Comparison of ENCODE assay signal across 8 mouse cellular contexts in the genomic region with DNA sequence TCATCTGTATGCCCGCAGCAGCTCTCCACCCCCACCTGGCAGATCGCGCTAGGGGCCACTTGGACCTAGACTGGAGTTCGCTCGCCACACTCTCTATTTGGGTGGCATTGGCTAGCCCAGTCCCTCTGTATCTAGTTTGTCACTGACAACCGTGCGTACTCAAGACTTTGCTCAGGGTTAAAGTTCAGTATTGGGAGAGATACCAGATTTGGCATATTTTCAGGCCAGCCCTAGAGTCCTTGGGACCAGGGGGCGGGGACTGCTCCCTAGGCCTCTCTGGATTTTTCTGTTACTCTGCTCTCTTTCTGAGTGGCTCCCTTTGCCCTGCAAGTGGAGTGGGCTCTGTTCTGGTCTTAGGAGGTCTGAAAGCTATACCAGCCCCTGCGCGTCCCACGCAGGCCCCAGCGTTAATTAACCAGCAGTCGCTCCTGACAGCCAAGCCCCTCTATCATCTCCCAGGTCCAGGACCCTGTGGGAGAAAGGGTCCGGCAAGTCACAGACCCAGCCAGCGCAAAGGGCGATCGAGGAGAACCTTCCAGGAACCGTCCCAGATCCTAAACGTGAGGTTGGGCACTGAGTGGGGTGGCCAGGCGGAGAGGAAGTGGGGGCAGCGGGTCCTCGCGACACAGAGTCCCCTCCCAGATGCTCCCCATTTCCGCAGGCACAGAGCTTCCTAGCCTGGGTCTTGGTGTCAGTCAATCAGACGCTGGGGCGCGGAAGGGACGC. TPM values are rescaled to one million over a fixed set of nuclear protein-coding genes. Genes with fewer than 3 reads are reported as not detected.
DNase-seq lines count a peak whose midpoint lies in the region; ATAC-seq and TF ChIP-seq lines count a peak whose summit lies in the region.

A gene (plus strand): TSS at position 256 of the 726 bp plus-strand sequence.

- H3K4me2 ChIP-seq in heart, embryonic 14.5 days (ENCODE audit: low read length), result peak within 1 kb of the TSS; percentile 97
- peak within 1 kb of the TSS; percentile 91 for H3K4me2 ChIP-seq in lung, embryonic 16.5 days (ENCODE audit: low read depth, low read length)

- no peak; the same call in 1 of the 2 replicates for TF ChIP-seq POLR2A in small intestine, adult 2 months (IDR thresholded peaks at IDR 0.05; ENCODE audit: low read depth, low read length)

- in situ Hi-C loops in Patski (cut with MboI; ENCODE audit: low pct_unique_long_range_greater_than_20kb), result no loop called here

- peak within 1 kb of the TSS; percentile 81 for H3K9ac ChIP-seq in heart, embryonic 14.5 days (ENCODE audit: low read length)
- H3K9ac ChIP-seq in lung, embryonic 16.5 days (ENCODE audit: low read length), result peak within 1 kb of the TSS; percentile 76

- no peaks in the 10 kb centered on the region for H3K36me3 ChIP-seq in heart, embryonic 14.5 days (ENCODE audit: control insufficient read depth, insufficient read depth, low read length)
- H3K36me3 ChIP-seq in lung, embryonic 16.5 days (ENCODE audit: control insufficient read depth, insufficient read depth, low read length), result no peaks in the 10 kb centered on the region
- 0 out of 2 replicates have a peak, but pooled peaks cover 1% of the 10 kb centered on the region for H3K36me3 ChIP-seq in small intestine, adult 2 months (ENCODE audit: control insufficient read depth, insufficient read depth, low read length)

- peak within 1 kb of the TSS; percentile 71 to 86 for H3K4me3 ChIP-seq in heart, embryonic 14.5 days (ENCODE audit: control insufficient read depth in 1 of 2, insufficient read depth in 1 of 2, low read depth in 1 of 2, low read length in 2 of 2)
- peak within 1 kb of the TSS; percentile 66 for H3K4me3 ChIP-seq in lung, embryonic 16.5 days (ENCODE audit: low read length)
- H3K4me3 ChIP-seq in small intestine, adult 2 months (ENCODE audit: low read depth, low read length), result peak within 1 kb of the TSS; percentile 80

- WGBS in heart, embryonic 14.5 days, result 3% methylated on average over 28 of the region's 28 CpGs
- WGBS in lung, embryonic 16.5 days, result 4% methylated on average over 28 of the region's 28 CpGs
- WGBS in small intestine, adult 2 months, result 2% methylated on average over 28 of the region's 28 CpGs

- H3K9me3 ChIP-seq in heart, embryonic 14.5 days (ENCODE audit: control insufficient read depth, low read length), result no peaks in the 10 kb centered on the region
- H3K9me3 ChIP-seq in lung, embryonic 16.5 days (ENCODE audit: control insufficient read depth, low read length), result no peaks in the 10 kb centered on the region

- CTCF ChIA-PET in Patski (lab: Charles Lee), result interaction anchor here (0.8 to 4.3 kb wide), 21 partner anchors 8 to 88 kb away, joined by 3 to 76 read pairs (median 5); a partner anchor contains a TSS

- peak within 1 kb of the TSS; percentile 84 to 86 for H3K27ac ChIP-seq in heart, embryonic 14.5 days (replicated peaks in 1 of 2; ENCODE audit: control insufficient read depth in 1 of 2, insufficient read depth in 1 of 2, low read depth in 2 of 2, low read length in 2 of 2)
- H3K27ac ChIP-seq in lung, embryonic 16.5 days (ENCODE audit: low read length), result peak within 1 kb of the TSS; percentile 82
- H3K27ac ChIP-seq in small intestine, adult 2 months (ENCODE audit: insufficient read depth, low read depth, low read length), result peak within 1 kb of the TSS; percentile 92

- peak; percentile 66 for DNase-seq in cerebellum, adult 11-12 months
- no peak for DNase-seq in cerebellum, adult 11 months
- DNase-seq in Patski (ENCODE audit: low read depth, low spot score), result no peak
- peak; percentile 53 to 66 for DNase-seq in kidney, postnatal 25 days

- POLR2A ChIA-PET in Patski (lab: Charles Lee), result interaction anchor here (1.1 to 1.7 kb wide), 3 partner anchors 18 to 88 kb away, joined by 3 to 7 read pairs (median 4); a partner anchor contains a TSS

- peaks cover 8 to 9% of the 10 kb centered on the region in 2 experiments; a peak in 3 of 4 replicates for H3K4me1 ChIP-seq in heart, embryonic 14.5 days (ENCODE audit: control insufficient read depth in 2 of 2, insufficient read depth in 2 of 2, low read length in 2 of 2)
- H3K4me1 ChIP-seq in lung, embryonic 16.5 days (replicated peaks; ENCODE audit: control insufficient read depth, insufficient read depth, low read length), result peaks cover 14% of the 10 kb centered on the region
- peaks cover 15% of the 10 kb centered on the region; the same call in 1 of the 2 replicates for H3K4me1 ChIP-seq in small intestine, adult 2 months (ENCODE audit: control insufficient read depth, insufficient read depth, insufficient read length, low read length)

- no peaks in the 10 kb centered on the region for H3K27me3 ChIP-seq in Patski
- H3K27me3 ChIP-seq in heart, embryonic 14.5 days (ENCODE audit: control insufficient read depth, insufficient read depth, low read length), result no peaks in the 10 kb centered on the region
- H3K27me3 ChIP-seq in lung, embryonic 16.5 days (ENCODE audit: control insufficient read depth, insufficient read depth, low read depth, low read length), result no peaks in the 10 kb centered on the region
- H3K27me3 ChIP-seq in small intestine, adult 2 months (ENCODE audit: control insufficient read depth, insufficient read depth, low read length), result no peaks in the 10 kb centered on the region

- no peak for TF ChIP-seq CTCF in Patski (IDR thresholded peaks at IDR 0.05)
- no peak for TF ChIP-seq CTCF in small intestine, adult 2 months (IDR thresholded peaks at IDR 0.05; ENCODE audit: extremely low read depth, insufficient read length, insufficient replicate concordance, low read depth, low read length)

- ATAC-seq in Patski, result peak; percentile 65
- ATAC-seq in erythroblast, adult 5-6 weeks (replicated peaks; ENCODE audit: low FRiP score, poor library complexity, severe bottlenecking), result peak; percentile 54
- peak; percentile 32; the same call in 1 of the 2 replicates for ATAC-seq in heart, embryonic 14.5 days (ENCODE audit: insufficient number of reproducible peaks, insufficient read depth, low FRiP score, low read depth)
- ATAC-seq in lung, embryonic 16.5 days (ENCODE audit: low read depth), result peak; percentile 61

RNA-seq across cellular contexts. Expression of the gene that starts here (rescaled TPM):
- 25.0 TPM for polyA plus RNA-seq in Patski (2021)
- total RNA-seq in erythroblast, adult 5-6 weeks (2015; ENCODE audit: low replicate concordance), result 4.8 and 10.6 TPM in 2 replicates
- 7.7 and 8.8 TPM in 2 replicates for total RNA-seq in erythroblast, adult 5-6 weeks (2017; ENCODE audit: low replicate concordance)
- 14.4 and 15.2 TPM in 2 replicates for polyA plus RNA-seq in heart, embryonic 14.5 days (2014; fragmentation: Nextera tagmentation; extraction: Ambion mirVana)
- 18.7 and 18.9 TPM in 2 replicates for polyA plus RNA-seq in lung, embryonic 16.5 days (2015; fragmentation: Nextera tagmentation; extraction: Ambion mirVana)
- 8.8 and 27.4 TPM in 2 replicates for polyA plus RNA-seq in small intestine, adult 2 months (2012; rRNA removed)

Comparison
In these comparisons a context has a peak if more than half of its experiments do, and no peak if none do; other contexts are left out.
1. DNase-seq: peak in cerebellum, adult 11-12 months (single experiment) and kidney, postnatal 25 days (2 of 2); none in cerebellum, adult 11 months (single experiment) and Patski (single experiment).
2. Peak in every context shown above with its lines, with median percentiles within 50 percentile points of each other: ATAC-seq, H3K27ac ChIP-seq and H3K4me3 ChIP-seq.